Mouse (Mus musculus) urinary bladder, adult 18-20 months (tissue): ENCODE measurements at regions not wholly inside any gene's neighbourhood (a gene's known extent, or its start where the extent isn't known, plus 50 kb on each side); places are given as distances from the start of the nearest gene placed in this dataset.

Experiments used
- DNase-seq, 2 experiments: peaks; one replicate each; pipeline ENCODE4 v3.0.0; 2022; ENCODE audit warnings: low spot score in 2 of 2, mixed read lengths in 2 of 2

- no peak for DNase-seq
These were observed 835.8 kb upstream of the Klhl29 start for GRCm38 (mm10) chr12:6211266-6211665.

- DNase-seq, result no peak
These were observed 813.8 kb upstream of the Klhl29 start for GRCm38 (mm10) chr12:6189232-6189631.

- DNase-seq, result no peak
These were observed 793.3 kb upstream of the Klhl29 start for GRCm38 (mm10) chr12:6168795-6169194.

- no peak for DNase-seq
These were observed 778.8 kb upstream of the Klhl29 start for GRCm38 (mm10) chr12:6154287-6154686.

GRCm38 (mm10) chr12:6151476-6151875, 776.0 kb upstream of the Klhl29 start:
- DNase-seq, result no peak

GRCm38 (mm10) chr12:6132451-6132850, 757.0 kb upstream of the Klhl29 start:
- DNase-seq, result no peak

- DNase-seq, result no peak
These were observed 744.1 kb upstream of the Klhl29 start for GRCm38 (mm10) chr12:6119557-6119956.

GRCm38 (mm10) chr12:6115254-6115653, 739.8 kb upstream of the Klhl29 start:
- DNase-seq, result no peak

GRCm38 (mm10) chr12:6097295-6097694, 721.8 kb upstream of the Klhl29 start:
- no peak for DNase-seq

- no peak for DNase-seq
These were observed 712.3 kb upstream of the Klhl29 start for GRCm38 (mm10) chr12:6087627-6088350.

GRCm38 (mm10) chr12:6087071-6087470, 711.6 kb upstream of the Klhl29 start:
- DNase-seq, result no peak

- DNase-seq, result no peak
These were observed 671.6 kb upstream of the Klhl29 start for GRCm38 (mm10) chr12:6046866-6047689.

- no peak for DNase-seq
These were observed 670.6 kb upstream of the Klhl29 start for GRCm38 (mm10) chr12:6046110-6046509.

GRCm38 (mm10) chr12:6042326-6042725, 666.8 kb upstream of the Klhl29 start:
- no peak for DNase-seq

GRCm38 (mm10) chr12:6024111-6024510, 648.6 kb upstream of the Klhl29 start:
- no peak for DNase-seq

- DNase-seq, result no peak
These were observed 647.0 kb upstream of the Klhl29 start for GRCm38 (mm10) chr12:6022490-6022889.

- no peak for DNase-seq
These were observed 625.5 kb upstream of the Klhl29 start for GRCm38 (mm10) chr12:6000961-6001360.

- no peak for DNase-seq
These were observed 621.9 kb upstream of the Klhl29 start for GRCm38 (mm10) chr12:5997366-5997765.

- DNase-seq, result no peak
These were observed 621.2 kb upstream of the Klhl29 start for GRCm38 (mm10) chr12:5996672-5997071.

GRCm38 (mm10) chr12:5983937-5984610, 608.6 kb upstream of the Klhl29 start:
- no peak for DNase-seq

- DNase-seq, result no peak
These were observed 606.6 kb upstream of the Klhl29 start for GRCm38 (mm10) chr12:5982096-5982495.

- no peak for DNase-seq
These were observed 600.4 kb upstream of the Klhl29 start for GRCm38 (mm10) chr12:5975926-5976325.

GRCm38 (mm10) chr12:5969556-5969955, 594.1 kb upstream of the Klhl29 start:
- no peak for DNase-seq
